Mouse (Mus musculus): ENCODE results near the gene Zic5. TPM values are rescaled to one million over a fixed set of nuclear protein-coding genes. Genes with fewer than 3 reads are reported as not detected.
"Not testable (repeated sequence)": the region's sequence is repeated elsewhere in the genome, so short reads cannot be mapped to it uniquely, and the experiment has no call there.

Gene Zic5
- polyA plus RNA-seq, 1 experiment from 2014 or later: 11.6 TPM

GRCm38 (mm10) chr14:122461966-122462365 lies 3.5 kb downstream of the Zic5 start:
- Histone ChIP-seq H3K27me3 (ENCODE audit: control insufficient read depth, insufficient read depth, low read length) (peaks cover 68% of the 10 kb centered on the region), H3K36me3 (replicated peaks; ENCODE audit: control insufficient read depth, insufficient read depth) (no peaks in the 10 kb centered on the region), H3K27ac (peak overlapping the region; percentile 90), H3K4me1 (replicated peaks; ENCODE audit: control insufficient read depth, insufficient read depth, low read length) (peaks cover 12% of the 10 kb centered on the region; the same call in 1 of the 2 replicates), H3K9ac (peak overlapping the region; percentile 74), H3K4me3 (replicated peaks; ENCODE audit: low read length) (peak overlapping the region; percentile 48), H3K9me3 (ENCODE audit: control insufficient read depth, low read length) (no peaks in the 10 kb centered on the region), H3K4me2 (replicated peaks) (peak overlapping the region; percentile 64)
- DNase-seq (ENCODE audit: low spot score) (peak; percentile 30), ATAC-seq (ENCODE audit: low FRiP score) (no peak)
- WGBS: 9% methylated on average over 9 of the region's 9 CpGs

- H3K4me2 ChIP-seq (replicated peaks): peak overlapping the region; percentile 64
- peak overlapping the region; percentile 48 for H3K4me3 ChIP-seq (replicated peaks; ENCODE audit: low read length)
- peak overlapping the region; percentile 90 for H3K27ac ChIP-seq
- 25% methylated on average over 3 of the region's 3 CpGs for WGBS
- no peak for DNase-seq (ENCODE audit: low spot score)
- H3K36me3 ChIP-seq (replicated peaks; ENCODE audit: control insufficient read depth, insufficient read depth): no peaks in the 10 kb centered on the region
- H3K9ac ChIP-seq: peak overlapping the region; percentile 74
- no peak for ATAC-seq (ENCODE audit: low FRiP score)
- peaks cover 65% of the 10 kb centered on the region for H3K27me3 ChIP-seq (ENCODE audit: control insufficient read depth, insufficient read depth, low read length)
- H3K4me1 ChIP-seq (replicated peaks; ENCODE audit: control insufficient read depth, insufficient read depth, low read length): peaks cover 12% of the 10 kb centered on the region; the same call in 1 of the 2 replicates
- no peaks in the 10 kb centered on the region for H3K9me3 ChIP-seq (ENCODE audit: control insufficient read depth, low read length)
These were observed 4.0 kb downstream of the Zic5 start for GRCm38 (mm10) chr14:122461500-122461899.

- DNase-seq (ENCODE audit: low spot score) (no peak), ATAC-seq (ENCODE audit: low FRiP score) (no peak)
- peak overlapping the region; percentile 64 for H3K4me2 ChIP-seq (replicated peaks)
- 45% methylated on average over 5 of the region's 5 CpGs for WGBS
- H3K27me3 ChIP-seq (ENCODE audit: control insufficient read depth, insufficient read depth, low read length): peaks cover 63% of the 10 kb centered on the region
- peak overlapping the region; percentile 63; the same call in 1 of the 2 replicates for H3K27ac ChIP-seq
- H3K9ac ChIP-seq: peak overlapping the region; percentile 58
- no peaks in the 10 kb centered on the region for H3K36me3 ChIP-seq (replicated peaks; ENCODE audit: control insufficient read depth, insufficient read depth)
- H3K4me3 ChIP-seq (replicated peaks; ENCODE audit: low read length): peak overlapping the region; percentile 23
- H3K9me3 ChIP-seq (ENCODE audit: control insufficient read depth, low read length): no peaks in the 10 kb centered on the region
- peaks cover 12% of the 10 kb centered on the region; the same call in 1 of the 2 replicates for H3K4me1 ChIP-seq (replicated peaks; ENCODE audit: control insufficient read depth, insufficient read depth, low read length)
These were observed 5.3 kb downstream of the Zic5 start for GRCm38 (mm10) chr14:122460226-122460625.

DNA sequence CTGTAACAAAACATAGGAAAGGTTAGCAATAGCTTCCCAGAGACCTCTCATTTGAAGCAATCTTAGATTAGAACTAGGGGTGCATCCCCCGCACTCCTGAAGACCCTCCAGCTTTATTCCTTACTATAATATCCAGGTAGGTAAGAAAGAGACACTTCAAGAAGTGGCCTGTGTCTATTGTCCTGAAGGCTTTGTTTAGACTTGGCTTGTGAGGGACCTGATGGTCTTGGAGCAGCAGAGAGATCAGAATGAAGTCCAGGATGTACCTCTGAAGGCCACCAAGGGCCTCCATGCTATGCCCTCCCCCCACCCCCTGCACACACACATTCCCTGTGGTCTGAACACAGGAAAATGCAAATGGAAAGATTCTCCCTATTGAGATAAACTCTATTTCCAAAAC lies 5.7 kb downstream of the Zic5 start:
- Histone ChIP-seq H3K36me3 (replicated peaks; ENCODE audit: control insufficient read depth, insufficient read depth) (no peaks in the 10 kb centered on the region), H3K4me3 (replicated peaks; ENCODE audit: low read length) (peak overlapping the region; percentile 23), H3K9me3 (ENCODE audit: control insufficient read depth, low read length) (no peaks in the 10 kb centered on the region), H3K9ac (peak overlapping the region; percentile 58; the same call in 1 of the 2 replicates), H3K27ac (peak overlapping the region; percentile 63; the same call in 1 of the 2 replicates), H3K27me3 (ENCODE audit: control insufficient read depth, insufficient read depth, low read length) (peaks cover 63% of the 10 kb centered on the region), H3K4me1 (replicated peaks; ENCODE audit: control insufficient read depth, insufficient read depth, low read length) (peaks cover 14% of the 10 kb centered on the region; the same call in 1 of the 2 replicates), H3K4me2 (replicated peaks) (peak overlapping the region; percentile 64)
- WGBS: 100% methylated on average over 1 of the region's 1 CpGs
- no peak for ATAC-seq (ENCODE audit: low FRiP score)
- no peak for DNase-seq (ENCODE audit: low spot score)

- WGBS: 42% methylated on average over 7 of the region's 12 CpGs
- not testable (repeated sequence) for H3K4me3 ChIP-seq (replicated peaks; ENCODE audit: low read length); H3K27ac ChIP-seq; H3K36me3 ChIP-seq (replicated peaks; ENCODE audit: control insufficient read depth, insufficient read depth); ATAC-seq (ENCODE audit: low FRiP score); DNase-seq (ENCODE audit: low spot score); H3K4me1 ChIP-seq (replicated peaks; ENCODE audit: control insufficient read depth, insufficient read depth, low read length); H3K9me3 ChIP-seq (ENCODE audit: control insufficient read depth, low read length)
- Histone ChIP-seq H3K9ac (peak overlapping the region; percentile 58; the same call in 1 of the 2 replicates), H3K27me3 (ENCODE audit: control insufficient read depth, insufficient read depth, low read length) (peaks cover 67% of the 10 kb centered on the region), H3K4me2 (replicated peaks) (peak overlapping the region; percentile 64)
These were observed 6.1 kb downstream of the Zic5 start for GRCm38 (mm10) chr14:122459332-122459731.

DNA sequence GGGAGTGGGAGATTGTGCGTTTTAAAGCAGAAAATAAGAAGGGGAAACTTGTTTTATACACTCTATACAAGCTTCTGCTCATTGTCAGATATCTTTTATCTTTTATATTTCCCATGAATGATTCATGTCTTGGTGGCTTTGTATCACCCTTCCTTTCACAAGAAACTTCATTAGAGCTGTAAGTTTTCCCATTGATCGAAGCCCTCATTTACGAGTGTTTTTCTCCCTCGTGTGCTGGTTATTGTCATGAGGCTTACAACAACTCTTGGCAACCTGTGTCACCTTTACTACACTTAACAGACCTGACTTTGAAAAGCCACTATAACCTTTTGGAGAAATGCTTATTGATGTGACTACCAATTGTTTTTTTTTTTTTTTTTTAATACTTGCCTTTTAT lies 9.9 kb downstream of the Zic5 start:
- no peak overlapping the region for H3K4me2 ChIP-seq (replicated peaks)
- WGBS: 13% methylated on average over 4 of the region's 4 CpGs
- no peak overlapping the region for H3K4me3 ChIP-seq (replicated peaks; ENCODE audit: low read length)
- ATAC-seq (ENCODE audit: low FRiP score) (no peak), DNase-seq (ENCODE audit: low spot score) (peak; percentile 24)
- peaks cover 21% of the 10 kb centered on the region for H3K4me1 ChIP-seq (replicated peaks; ENCODE audit: control insufficient read depth, insufficient read depth, low read length)
- H3K27ac ChIP-seq: peak overlapping the region; percentile 75
- peaks cover 63% of the 10 kb centered on the region for H3K27me3 ChIP-seq (ENCODE audit: control insufficient read depth, insufficient read depth, low read length)
- no peaks in the 10 kb centered on the region for H3K9me3 ChIP-seq (ENCODE audit: control insufficient read depth, low read length)
- no peak overlapping the region for H3K9ac ChIP-seq
- H3K36me3 ChIP-seq (replicated peaks; ENCODE audit: control insufficient read depth, insufficient read depth): no peaks in the 10 kb centered on the region

DNA sequence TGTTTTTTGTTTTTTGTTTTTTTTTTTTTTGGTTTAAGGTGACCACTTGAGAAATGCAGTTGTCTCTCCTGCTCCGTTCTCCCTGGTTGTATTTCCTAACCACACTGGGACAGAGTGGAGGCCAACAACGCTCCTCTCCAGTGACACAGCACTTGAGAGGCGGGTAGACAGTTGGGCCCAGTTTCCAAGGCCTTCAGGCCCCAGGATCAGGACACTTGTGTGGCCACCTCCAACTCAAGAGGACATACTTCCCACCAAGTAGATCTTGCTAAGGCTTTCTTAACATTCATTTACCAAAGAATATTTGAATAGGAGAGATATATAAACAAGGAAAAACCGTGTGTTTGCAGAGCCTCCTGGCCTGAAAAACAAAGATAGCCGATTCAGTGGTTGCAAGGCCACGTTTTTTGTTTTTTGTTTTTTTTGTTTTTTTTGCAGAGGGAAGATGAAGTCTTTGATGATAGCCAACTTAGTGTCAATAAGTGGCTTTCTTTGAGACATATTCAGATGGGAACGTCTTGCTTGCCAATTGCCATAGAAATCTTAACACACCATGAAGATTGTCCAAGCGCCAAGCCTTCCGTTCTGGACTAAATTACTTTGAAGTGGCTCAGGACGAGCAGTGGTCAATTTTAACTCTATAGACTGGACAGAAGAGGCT lies 10.4 kb downstream of the Zic5 start:
- Histone ChIP-seq H3K36me3 (replicated peaks; ENCODE audit: control insufficient read depth, insufficient read depth) (no peaks in the 10 kb centered on the region), H3K4me3 (replicated peaks; ENCODE audit: low read length) (no peak overlapping the region), H3K27ac (peak overlapping the region; percentile 75; the same call in 1 of the 2 replicates), H3K9me3 (ENCODE audit: control insufficient read depth, low read length) (no peaks in the 10 kb centered on the region), H3K27me3 (ENCODE audit: control insufficient read depth, insufficient read depth, low read length) (peaks cover 62% of the 10 kb centered on the region), H3K9ac (no peak overlapping the region), H3K4me1 (replicated peaks; ENCODE audit: control insufficient read depth, insufficient read depth, low read length) (peaks cover 25% of the 10 kb centered on the region), H3K4me2 (replicated peaks) (no peak overlapping the region)
- DNase-seq (ENCODE audit: low spot score): peak; percentile 66
- no peak for ATAC-seq (ENCODE audit: low FRiP score)
- 21% methylated on average over 10 of the region's 10 CpGs for WGBS

GRCm38 (mm10) chr14:122453996-122454738 lies 11.3 kb downstream of the Zic5 start:
- no peak overlapping the region for H3K4me3 ChIP-seq (replicated peaks; ENCODE audit: low read length)
- peak; percentile 44; the same call in 1 of the 2 replicates for ATAC-seq (ENCODE audit: low FRiP score)
- WGBS: 5% methylated on average over 12 of the region's 12 CpGs

DNA sequence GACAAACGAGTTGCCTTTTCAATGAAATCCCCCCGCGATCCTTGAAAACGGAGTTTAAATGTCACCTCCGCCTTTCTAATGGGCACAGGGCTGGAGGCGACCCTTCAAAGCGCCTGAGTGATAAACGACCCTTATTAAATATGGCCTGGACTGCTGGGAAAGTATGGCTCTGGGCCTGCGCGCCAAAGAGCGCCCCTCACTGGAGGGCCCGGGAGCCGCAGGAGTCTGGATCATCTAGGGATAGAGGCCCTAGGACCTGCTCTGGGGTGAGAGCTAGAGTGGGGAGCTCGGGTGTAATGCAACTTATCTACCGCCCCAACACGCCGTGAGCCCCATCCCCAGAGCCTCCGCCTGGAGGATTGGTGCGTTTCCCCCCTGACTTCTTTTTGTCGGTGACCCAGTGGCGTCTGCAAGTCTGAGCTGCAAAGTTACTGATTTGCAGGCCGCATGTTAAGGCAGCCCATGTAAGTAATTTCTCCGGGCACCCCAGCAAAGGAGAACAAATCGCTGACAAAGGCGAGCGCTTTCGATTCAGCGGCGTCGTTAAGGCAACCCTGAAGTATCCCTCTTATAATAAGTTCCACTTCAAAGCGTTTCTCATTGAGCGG lies 12.0 kb downstream of the Zic5 start:
- 1% methylated on average over 32 of the region's 32 CpGs for WGBS
- peaks cover 69% of the 10 kb centered on the region for H3K27me3 ChIP-seq (ENCODE audit: control insufficient read depth, insufficient read depth, low read length)
- no peaks in the 10 kb centered on the region for H3K9me3 ChIP-seq (ENCODE audit: control insufficient read depth, low read length)
- no peak overlapping the region for H3K9ac ChIP-seq
- no peak overlapping the region for H3K4me3 ChIP-seq (replicated peaks; ENCODE audit: low read length)
- peak overlapping the region; percentile 42 for H3K4me2 ChIP-seq (replicated peaks)
- peak; percentile 71 for DNase-seq (ENCODE audit: low spot score)
- H3K36me3 ChIP-seq (replicated peaks; ENCODE audit: control insufficient read depth, insufficient read depth): no peaks in the 10 kb centered on the region
- H3K4me1 ChIP-seq (replicated peaks; ENCODE audit: control insufficient read depth, insufficient read depth, low read length): peaks cover 25% of the 10 kb centered on the region
- ATAC-seq (ENCODE audit: low FRiP score): peak; percentile 76
- H3K27ac ChIP-seq: peak overlapping the region; percentile 77

More at GRCm38 (mm10) chr14:122453996-122454738, 11.3 kb downstream of the Zic5 start:
- DNase-seq (ENCODE audit: low spot score): peak; percentile 26
- peaks cover 25% of the 10 kb centered on the region for H3K4me1 ChIP-seq (replicated peaks; ENCODE audit: control insufficient read depth, insufficient read depth, low read length)
- peak overlapping the region; percentile 42 for H3K4me2 ChIP-seq (replicated peaks)
- no peaks in the 10 kb centered on the region for H3K9me3 ChIP-seq (ENCODE audit: control insufficient read depth, low read length)
- H3K27me3 ChIP-seq (ENCODE audit: control insufficient read depth, insufficient read depth, low read length): peaks cover 66% of the 10 kb centered on the region
- no peaks in the 10 kb centered on the region for H3K36me3 ChIP-seq (replicated peaks; ENCODE audit: control insufficient read depth, insufficient read depth)
- peak overlapping the region; percentile 77 for H3K27ac ChIP-seq
- no peak overlapping the region for H3K9ac ChIP-seq
